In genomic region chr3:29040064-29040463, GRCm38 (mm10) we compare ENCODE assay signal across 26 mouse cellular contexts. TPM values are rescaled to one million over a fixed set of nuclear protein-coding genes. Genes with fewer than 3 reads are reported as not detected.
A peak's percentile ranks its signal among the peaks of the same experiment; 100 is the strongest.
DNase-seq lines count a peak whose midpoint lies in the region; ATAC-seq and TF ChIP-seq lines count a peak whose summit lies in the region.
"Had no signal": no experiment of that assay in that cellular context is flagged by ENCODE, and none has a peak within 500 bp of the region (broad histone marks: within the 10 kb centered on the region; RNA-seq: fewer than 3 reads in every experiment).

No protein-coding gene starts in this region.

- no peaks in the 10 kb centered on the region for H3K27me3 ChIP-seq in hindbrain, embryonic 10.5 days (ENCODE audit: insufficient read depth, poor library complexity, severe bottlenecking)
- no peaks in the 10 kb centered on the region for H3K27me3 ChIP-seq in hindbrain, embryonic 13.5 days
- H3K27me3 ChIP-seq in midbrain, embryonic 10.5 days (ENCODE audit: low read depth, poor library complexity, severe bottlenecking): no peaks in the 10 kb centered on the region
- no peaks in the 10 kb centered on the region for H3K27me3 ChIP-seq in midbrain, embryonic 16.5 days (ENCODE audit: control insufficient read depth, insufficient read depth, low read depth, low read length)
- H3K27me3 ChIP-seq: forebrain, embryonic 15.5 days; heart, embryonic 12.5 days; heart, embryonic 15.5 days; hindbrain, embryonic 15.5 days; intestine, embryonic 15.5 days had no signal

- H3K4me3 ChIP-seq in hindbrain, embryonic 10.5 days: no peak overlapping the region
- no peak overlapping the region for H3K4me3 ChIP-seq in hindbrain, embryonic 13.5 days
- H3K4me3 ChIP-seq in midbrain, embryonic 10.5 days: no peak overlapping the region
- no peak overlapping the region for H3K4me3 ChIP-seq in midbrain, embryonic 16.5 days (ENCODE audit: low read depth, low read length)
- H3K4me3 ChIP-seq: embryonic facial prominence, embryonic 13.5 days; forebrain, embryonic 15.5 days; heart, embryonic 12.5 days; heart, embryonic 15.5 days; hindbrain, embryonic 15.5 days; intestine, embryonic 15.5 days had no signal

- no peak overlapping the region for H3K4me2 ChIP-seq in hindbrain, embryonic 13.5 days
- H3K4me2 ChIP-seq in midbrain, embryonic 16.5 days (ENCODE audit: low read length): no peak overlapping the region
- H3K4me2 ChIP-seq: embryonic facial prominence, embryonic 13.5 days; forebrain, embryonic 15.5 days; heart, embryonic 12.5 days; heart, embryonic 15.5 days; hindbrain, embryonic 15.5 days; intestine, embryonic 15.5 days had no signal

- peaks cover 7% of the 10 kb centered on the region; the same call in 1 of the 2 replicates for H3K4me1 ChIP-seq in hindbrain, embryonic 10.5 days (replicated peaks)
- H3K4me1 ChIP-seq in hindbrain, embryonic 13.5 days (replicated peaks): no peaks in the 10 kb centered on the region
- peaks cover 10% of the 10 kb centered on the region for H3K4me1 ChIP-seq in midbrain, embryonic 10.5 days
- H3K4me1 ChIP-seq in midbrain, embryonic 16.5 days (ENCODE audit: control insufficient read depth, insufficient read depth, low read length): no peaks in the 10 kb centered on the region
- H3K4me1 ChIP-seq: embryonic facial prominence, embryonic 13.5 days; forebrain, embryonic 15.5 days; heart, embryonic 12.5 days; heart, embryonic 15.5 days; hindbrain, embryonic 15.5 days; intestine, embryonic 15.5 days had no signal

- TF ChIP-seq POLR2A in brain, embryonic 14.5 days (IDR thresholded peaks at IDR 0.05; ENCODE audit: borderline replicate concordance, extremely low read depth, insufficient read depth, insufficient read length, poor library complexity, severe bottlenecking): no peak

- 37% methylated on average over 7 of the region's 7 CpGs for whole genome bisulfite sequencing in hindbrain, embryonic 10.5 days
- WGBS in hindbrain, embryonic 13.5 days: 42% methylated on average over 7 of the region's 7 CpGs
- 39% methylated on average over 7 of the region's 7 CpGs for WGBS in midbrain, embryonic 10.5 days
- WGBS in midbrain, embryonic 16.5 days: 31% methylated on average over 7 of the region's 7 CpGs

- H3K27ac ChIP-seq in hindbrain, embryonic 10.5 days: no peak overlapping the region
- H3K27ac ChIP-seq in hindbrain, embryonic 13.5 days: no peak overlapping the region
- H3K27ac ChIP-seq in midbrain, embryonic 10.5 days (replicated peaks): no peak overlapping the region
- no peak overlapping the region for H3K27ac ChIP-seq in midbrain, embryonic 16.5 days (ENCODE audit: low read length)
- H3K27ac ChIP-seq: embryonic facial prominence, embryonic 13.5 days; forebrain, embryonic 15.5 days; heart, embryonic 15.5 days; hindbrain, embryonic 15.5 days; intestine, embryonic 15.5 days had no signal

- no peak for TF ChIP-seq CTCF in brain, embryonic 14.5 days (IDR thresholded peaks at IDR 0.05; ENCODE audit: borderline replicate concordance, extremely low read depth, insufficient read depth, insufficient read length)

- no peaks in the 10 kb centered on the region for H3K36me3 ChIP-seq in hindbrain, embryonic 10.5 days
- H3K36me3 ChIP-seq in hindbrain, embryonic 13.5 days: no peaks in the 10 kb centered on the region
- H3K36me3 ChIP-seq in midbrain, embryonic 10.5 days: 0 out of 2 replicates have a peak, but pooled peaks cover 2% of the 10 kb centered on the region
- H3K36me3 ChIP-seq in midbrain, embryonic 16.5 days (ENCODE audit: control insufficient read depth, insufficient read depth, low read length): no peaks in the 10 kb centered on the region
- H3K36me3 ChIP-seq: embryonic facial prominence, embryonic 13.5 days; forebrain, embryonic 15.5 days; heart, embryonic 12.5 days; heart, embryonic 15.5 days; hindbrain, embryonic 15.5 days; intestine, embryonic 15.5 days had no signal

- no peak overlapping the region for H3K9ac ChIP-seq in hindbrain, embryonic 13.5 days
- no peak overlapping the region for H3K9ac ChIP-seq in midbrain, embryonic 16.5 days (ENCODE audit: low read depth, low read length)
- H3K9ac ChIP-seq: embryonic facial prominence, embryonic 13.5 days; forebrain, embryonic 15.5 days; heart, embryonic 12.5 days; heart, embryonic 15.5 days; hindbrain, embryonic 15.5 days; intestine, embryonic 15.5 days had no signal

- DNase-seq in hindbrain, embryonic 10.5 days (ENCODE audit: low spot score): peak; percentile 20
- DNase-seq in midbrain, embryonic 10.5 days (ENCODE audit: low spot score): peak; percentile 53
- DNase-seq in brain, embryonic 14.5 days (ENCODE audit: low read depth): peak; percentile 64
- peak; percentile 74 for DNase-seq in retina, embryonic 14.5 days (ENCODE audit: low spot score)
- DNase-seq in layer of hippocampus, adult 9-10 months (ENCODE audit: low spot score): no peak
- DNase-seq: adrenal gland, adult 2 months; adrenal gland, postnatal 14 days; cerebellum, adult 11-12 months; cerebellum, adult 8-10 months; cerebellum, postnatal 10 days; cerebellum, postnatal 36 days; gastrocnemius, postnatal 25 days; heart, adult 18-20 months; heart, postnatal 10 days; heart, postnatal 36 days; kidney, adult 11 months had no signal

- ATAC-seq in hindbrain, embryonic 13.5 days (ENCODE audit: low FRiP score): no peak
- no peak for ATAC-seq in midbrain, embryonic 16.5 days
- ATAC-seq: CD4-positive, CD25-positive, alpha-beta regulatory T cell, adult 4 months; forebrain, embryonic 15.5 days; intestine, embryonic 15.5 days had no signal

- 0 out of 2 replicates have a peak, but pooled peaks cover 5% of the 10 kb centered on the region for H3K9me3 ChIP-seq in hindbrain, embryonic 10.5 days
- H3K9me3 ChIP-seq in hindbrain, embryonic 13.5 days: no peaks in the 10 kb centered on the region
- H3K9me3 ChIP-seq in midbrain, embryonic 10.5 days (replicated peaks): no peaks in the 10 kb centered on the region; the same call in 1 of the 2 replicates
- H3K9me3 ChIP-seq in midbrain, embryonic 16.5 days (replicated peaks; ENCODE audit: control insufficient read depth, low read length, poor library complexity, severe bottlenecking): no peaks in the 10 kb centered on the region; the same call in 1 of the 2 replicates
- H3K9me3 ChIP-seq: forebrain, embryonic 15.5 days; heart, embryonic 12.5 days; heart, embryonic 15.5 days; hindbrain, embryonic 15.5 days; intestine, embryonic 15.5 days had no signal

RNA-seq across cellular contexts. Expression of gene Egfem1, which starts 41.8 kb away (rescaled TPM):
- 2.3 and 2.4 TPM in 2 replicates for polyA plus RNA-seq in hindbrain, embryonic 10.5 days (2016; fragmentation: Nextera tagmentation; extraction: Ambion mirVana)
- polyA plus RNA-seq in hindbrain, embryonic 13.5 days (2015; fragmentation: Nextera tagmentation; extraction: Ambion mirVana): 5.1 and 7.0 TPM in 2 replicates
- polyA plus RNA-seq in midbrain, embryonic 10.5 days (2016; fragmentation: Nextera tagmentation; extraction: Ambion mirVana): 10.7 and 13.7 TPM in 2 replicates
- 6.8 and 8.2 TPM in 2 replicates for polyA plus RNA-seq in midbrain, embryonic 16.5 days (2015; fragmentation: Nextera tagmentation; extraction: Ambion mirVana)
- polyA plus RNA-seq in brain, embryonic 14.5 days (2012; rRNA removed): 6.6 and 7.6 TPM in 2 replicates
- polyA plus RNA-seq: C2C12; CD4-positive, CD25-positive, alpha-beta regulatory T cell, adult 4 months had no signal
